Mouse (Mus musculus): ENCODE data around the gene Arid5b. TPM values are rescaled to one million over a fixed set of nuclear protein-coding genes. Genes with fewer than 3 reads are reported as not detected.

Arid5b gene
- polyA plus RNA-seq, 1 experiment from 2014 or later, result 21.5 TPM

GRCm38 (mm10) chr10:68153344-68154045 lies 125.0 kb downstream of the Arid5b start:
- no peak overlapping the region for H3K4me3 ChIP-seq
- H3K27me3 ChIP-seq, result no peaks in the 10 kb centered on the region
- H3K9ac ChIP-seq, result 0 out of 2 replicates have a peak overlapping the region, but pooled peaks have one; percentile 0
- H3K27ac ChIP-seq (replicated peaks), result no peak overlapping the region
- H3K4me1 ChIP-seq (replicated peaks), result peaks cover 31% of the 10 kb centered on the region
- 31% methylated on average over 11 of the region's 11 CpGs for WGBS
- ATAC-seq (ENCODE audit: low read depth), result peak; percentile 21; the same call in 1 of the 2 replicates
- H3K36me3 ChIP-seq, result 0 out of 2 replicates have a peak, but pooled peaks cover 6% of the 10 kb centered on the region
- H3K9me3 ChIP-seq, result 0 out of 2 replicates have a peak, but pooled peaks cover 8% of the 10 kb centered on the region
- peak overlapping the region; percentile 22; the same call in 1 of the 2 replicates for H3K4me2 ChIP-seq

DNA sequence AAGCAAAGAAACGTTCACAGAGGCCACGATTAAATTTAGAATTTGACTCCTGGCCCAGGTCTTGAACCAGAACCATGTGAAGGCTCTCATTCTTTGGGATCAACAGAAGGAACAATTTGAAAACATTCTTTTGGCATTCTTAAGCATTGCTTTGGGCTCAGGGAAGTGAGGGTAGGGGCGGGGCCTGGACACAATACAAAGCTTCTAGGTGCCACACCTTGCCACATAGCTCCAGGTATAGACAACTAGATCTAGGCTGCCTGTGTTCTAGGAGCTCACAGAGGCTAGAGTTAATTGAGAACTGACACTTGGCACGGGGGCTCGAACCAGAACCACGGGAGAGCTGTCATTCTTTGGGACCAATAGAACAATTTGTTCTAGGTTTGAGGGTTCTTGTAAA lies 130.0 kb downstream of the Arid5b start:
- 88% methylated on average over 6 of the region's 6 CpGs for WGBS
- H3K27me3 ChIP-seq, result no peaks in the 10 kb centered on the region
- H3K36me3 ChIP-seq, result 0 out of 2 replicates have a peak, but pooled peaks cover 6% of the 10 kb centered on the region
- no peak overlapping the region for H3K4me2 ChIP-seq
- no peak overlapping the region for H3K27ac ChIP-seq (replicated peaks)
- no peak for ATAC-seq (ENCODE audit: low read depth)
- H3K4me1 ChIP-seq (replicated peaks), result peaks cover 9% of the 10 kb centered on the region
- no peak overlapping the region for H3K4me3 ChIP-seq
- H3K9ac ChIP-seq, result no peak overlapping the region
- H3K9me3 ChIP-seq, result 0 out of 2 replicates have a peak, but pooled peaks cover 8% of the 10 kb centered on the region

GRCm38 (mm10) chr10:68147730-68148129 lies 130.8 kb downstream of the Arid5b start:
- Histone ChIP-seq H3K27ac (replicated peaks) (no peak overlapping the region), H3K9ac (no peak overlapping the region), H3K4me2 (no peak overlapping the region), H3K4me1 (replicated peaks) (peaks cover 3% of the 10 kb centered on the region; the same call in 1 of the 2 replicates), H3K36me3 (0 out of 2 replicates have a peak, but pooled peaks cover 6% of the 10 kb centered on the region), H3K27me3 (no peaks in the 10 kb centered on the region), H3K9me3 (0 out of 2 replicates have a peak, but pooled peaks cover 8% of the 10 kb centered on the region), H3K4me3 (no peak overlapping the region)
- 68% methylated on average over 6 of the region's 6 CpGs for WGBS
- no peak for ATAC-seq (ENCODE audit: low read depth)

DNA sequence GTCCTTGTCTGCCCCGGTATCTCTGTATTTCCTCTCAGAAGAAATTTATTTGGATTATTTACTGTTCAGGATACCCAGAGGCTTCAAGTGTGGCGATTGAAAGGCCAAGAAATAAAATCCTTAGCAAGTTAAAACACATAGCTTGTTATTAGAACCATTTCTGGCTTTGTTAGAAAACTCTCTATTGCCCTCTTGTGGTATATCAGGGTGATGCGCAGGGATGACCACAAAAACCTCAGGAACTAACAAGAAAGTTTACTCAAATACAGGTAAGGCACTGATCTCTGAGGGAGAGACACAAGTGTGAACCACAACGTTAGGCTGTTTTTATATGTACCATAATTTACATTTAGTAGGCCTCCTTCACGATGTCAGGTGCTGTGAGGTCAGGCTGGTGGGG lies 131.7 kb downstream of the Arid5b start:
- Histone ChIP-seq H3K9ac (no peak overlapping the region), H3K36me3 (0 out of 2 replicates have a peak, but pooled peaks cover 6% of the 10 kb centered on the region), H3K27me3 (no peaks in the 10 kb centered on the region), H3K27ac (replicated peaks) (no peak overlapping the region; the same call in 1 of the 2 replicates), H3K4me3 (no peak overlapping the region), H3K9me3 (0 out of 2 replicates have a peak, but pooled peaks cover 6% of the 10 kb centered on the region), H3K4me1 (replicated peaks) (peaks cover 9% of the 10 kb centered on the region), H3K4me2 (no peak overlapping the region)
- WGBS, result 11% methylated on average over 5 of the region's 5 CpGs
- ATAC-seq (ENCODE audit: low read depth), result no peak

GRCm38 (mm10) chr10:68145286-68145950 lies 133.1 kb downstream of the Arid5b start:
- Histone ChIP-seq H3K9ac (no peak overlapping the region), H3K27me3 (no peaks in the 10 kb centered on the region), H3K9me3 (no peaks in the 10 kb centered on the region), H3K36me3 (no peaks in the 10 kb centered on the region), H3K4me2 (no peak overlapping the region), H3K4me3 (no peak overlapping the region), H3K4me1 (replicated peaks) (peaks cover 9% of the 10 kb centered on the region), H3K27ac (replicated peaks) (no peak overlapping the region)
- WGBS, result 84% methylated on average over 18 of the region's 18 CpGs
- no peak for ATAC-seq (ENCODE audit: low read depth)

GRCm38 (mm10) chr10:68142501-68142900 lies 136.0 kb downstream of the Arid5b start:
- Histone ChIP-seq H3K4me2 (no peak overlapping the region), H3K27me3 (no peaks in the 10 kb centered on the region), H3K4me1 (replicated peaks) (peaks cover 9% of the 10 kb centered on the region), H3K9ac (no peak overlapping the region), H3K9me3 (no peaks in the 10 kb centered on the region), H3K27ac (replicated peaks) (0 out of 2 replicates have a peak overlapping the region, but pooled peaks have one; percentile 33), H3K4me3 (no peak overlapping the region), H3K36me3 (0 out of 2 replicates have a peak, but pooled peaks cover 4% of the 10 kb centered on the region)
- 64% methylated on average over 4 of the region's 4 CpGs for WGBS
- no peak for ATAC-seq (ENCODE audit: low read depth)

- Histone ChIP-seq H3K4me1 (replicated peaks) (peaks cover 18% of the 10 kb centered on the region), H3K9me3 (no peaks in the 10 kb centered on the region), H3K27ac (replicated peaks) (no peak overlapping the region), H3K9ac (no peak overlapping the region), H3K27me3 (no peaks in the 10 kb centered on the region), H3K4me3 (no peak overlapping the region), H3K36me3 (0 out of 2 replicates have a peak, but pooled peaks cover 4% of the 10 kb centered on the region), H3K4me2 (no peak overlapping the region)
- ATAC-seq (ENCODE audit: low read depth), result no peak
- 88% methylated on average over 7 of the region's 7 CpGs for WGBS
Observed at GRCm38 (mm10) chr10:68141567-68141966, 137.0 kb downstream of the Arid5b start.

GRCm38 (mm10) chr10:68140871-68141270 lies 137.7 kb downstream of the Arid5b start:
- H3K9me3 ChIP-seq, result no peaks in the 10 kb centered on the region
- H3K27ac ChIP-seq (replicated peaks), result no peak overlapping the region
- no peaks in the 10 kb centered on the region for H3K27me3 ChIP-seq
- H3K9ac ChIP-seq, result no peak overlapping the region
- 68% methylated on average over 2 of the region's 2 CpGs for WGBS
- H3K4me3 ChIP-seq, result no peak overlapping the region
- H3K4me2 ChIP-seq, result no peak overlapping the region
- ATAC-seq (ENCODE audit: low read depth), result no peak
- peaks cover 25% of the 10 kb centered on the region for H3K4me1 ChIP-seq (replicated peaks)
- 0 out of 2 replicates have a peak, but pooled peaks cover 4% of the 10 kb centered on the region for H3K36me3 ChIP-seq

GRCm38 (mm10) chr10:68140306-68140705 lies 138.2 kb downstream of the Arid5b start:
- no peaks in the 10 kb centered on the region for H3K9me3 ChIP-seq
- 0 out of 2 replicates have a peak, but pooled peaks cover 4% of the 10 kb centered on the region for H3K36me3 ChIP-seq
- WGBS, result 79% methylated on average over 6 of the region's 6 CpGs
- H3K9ac ChIP-seq, result no peak overlapping the region
- no peak overlapping the region for H3K27ac ChIP-seq (replicated peaks)
- no peak for ATAC-seq (ENCODE audit: low read depth)
- no peaks in the 10 kb centered on the region for H3K27me3 ChIP-seq
- H3K4me1 ChIP-seq (replicated peaks), result peaks cover 30% of the 10 kb centered on the region
- H3K4me3 ChIP-seq, result no peak overlapping the region
- H3K4me2 ChIP-seq, result no peak overlapping the region

GRCm38 (mm10) chr10:68138123-68138522 lies 140.4 kb downstream of the Arid5b start:
- no peak overlapping the region for H3K9ac ChIP-seq
- WGBS, result 85% methylated on average over 5 of the region's 5 CpGs
- H3K9me3 ChIP-seq, result no peaks in the 10 kb centered on the region
- H3K4me3 ChIP-seq, result no peak overlapping the region
- no peak for ATAC-seq (ENCODE audit: low read depth)
- H3K4me1 ChIP-seq (replicated peaks), result peaks cover 38% of the 10 kb centered on the region
- H3K36me3 ChIP-seq, result peaks cover 7% of the 10 kb centered on the region; the same call in 1 of the 2 replicates
- H3K27me3 ChIP-seq, result no peaks in the 10 kb centered on the region
- no peak overlapping the region for H3K27ac ChIP-seq (replicated peaks)
- H3K4me2 ChIP-seq, result no peak overlapping the region

- no peaks in the 10 kb centered on the region for H3K27me3 ChIP-seq
- H3K4me3 ChIP-seq, result no peak overlapping the region
- 0 out of 2 replicates have a peak overlapping the region, but pooled peaks have one; percentile 65 for H3K4me2 ChIP-seq
- H3K9ac ChIP-seq, result peak overlapping the region; percentile 62; the same call in 1 of the 2 replicates
- H3K4me1 ChIP-seq (replicated peaks), result peaks cover 31% of the 10 kb centered on the region
- no peak for ATAC-seq (ENCODE audit: low read depth)
- peak overlapping the region; percentile 76 for H3K27ac ChIP-seq (replicated peaks)
- H3K36me3 ChIP-seq, result peaks cover 15% of the 10 kb centered on the region; the same call in 1 of the 2 replicates
- no peaks in the 10 kb centered on the region for H3K9me3 ChIP-seq
- WGBS, result 23% methylated on average over 11 of the region's 11 CpGs
Observed at GRCm38 (mm10) chr10:68137151-68137833, 141.2 kb downstream of the Arid5b start.

Data from neural tube, embryonic 13.5 days (tissue).